Mouse (Mus musculus) midbrain, postnatal 0 days (tissue): ENCODE measurements around the gene 9930022D16Rik. TPM values are rescaled to one million over a fixed set of nuclear protein-coding genes. Genes with fewer than 3 reads are reported as not detected.
A peak's percentile ranks its signal among the peaks of the same experiment; 100 is the strongest.

Source experiments
- ATAC-seq: fragments of 200-750 bp; cut with Nextera tagmentation; 2 replicates; pipeline ENCODE4 v1.8.0; 2017; ENCODE audit warnings: moderate number of reproducible peaks, mild to moderate bottlenecking, moderate TSS enrichment, moderate library complexity; ENCODE audit not compliant: low FRiP score
- DNase-seq: peaks from one replicate; pipeline ENCODE4 v3.0.0-alpha.2; 2015; ENCODE audit warnings: low spot score
- H3K27ac ChIP-seq: fragments of 300-500 bp; sonication (generic); 2 replicates; pipeline ENCODE4 v1.5.1; 2014; ENCODE audit warnings: low read depth, mild to moderate bottlenecking, low read length, mixed read lengths
- H3K27me3 ChIP-seq: fragments of 300-500 bp; sonication (generic); 2 replicates; pipeline ENCODE4 v1.6.1; 2014; ENCODE audit warnings: low read length, control low read depth, mixed read lengths; ENCODE audit not compliant: insufficient read depth
- H3K36me3 ChIP-seq: fragments of 300-500 bp; sonication (generic); 2 replicates; pipeline ENCODE4 v1.6.1; 2014; ENCODE audit warnings: low read length, control low read depth, mixed read lengths; ENCODE audit not compliant: insufficient read depth
- H3K4me1 ChIP-seq: fragments of 300-500 bp; sonication (generic); 2 replicates; pipeline ENCODE4 v1.6.1; 2014; ENCODE audit warnings: mild to moderate bottlenecking, control low read depth, antibody characterized with exemption, low read length, mixed read lengths; ENCODE audit not compliant: insufficient read depth
- H3K4me2 ChIP-seq: fragments of 300-500 bp; sonication (generic); 2 replicates; pipeline ENCODE4 v1.6.1; 2014; ENCODE audit warnings: low read depth, mild to moderate bottlenecking, low read length, mixed read lengths; ENCODE audit not compliant: poor library complexity, severe bottlenecking
- H3K4me3 ChIP-seq: fragments of 300-500 bp; sonication (generic); 2 replicates; pipeline ENCODE4 v1.5.1; 2014; ENCODE audit warnings: low read depth, mild to moderate bottlenecking, low read length, moderate library complexity
- H3K9ac ChIP-seq: fragments of 300-500 bp; sonication (generic); replicated peaks from 2 replicates; pipeline ENCODE4 v1.6.1; 2014; ENCODE audit warnings: mild to moderate bottlenecking, low read length, moderate library complexity, mixed read lengths; ENCODE audit not compliant: poor library complexity, severe bottlenecking
- H3K9me3 ChIP-seq: fragments of 300-500 bp; sonication (generic); 2 replicates; pipeline ENCODE4 v1.6.1; 2016; ENCODE audit warnings: low read length, control low read depth
- CTCF ChIP-seq: IDR thresholded peaks from 2 replicates; pipeline ENCODE4 v1.5.1; 2016; ENCODE audit warnings: antibody characterized with exemption, mild to moderate bottlenecking
- WGBS: fragments of 180-500 bp; shearing (Covaris S2); extraction: QIAGEN DNeasy Blood & Tissue Kit; methylation state at CpG from one replicate; pipeline ENCODE4 v1.1.7; 2014; 5-methylcytosine and 5-hydroxymethylcytosine counted together
- polyA plus RNA-seq: library from polyadenylated mRNA; unstranded; fragments of >200 nt; fragmentation: Nextera tagmentation; extraction: Ambion mirVana; gene quantifications from 2 replicates; pipeline ENCODE4 v1.2.1, GENCODE M21; 2015
- total RNA-seq: library from RNA; depleted of rRNA; stranded (reverse); fragments of >200 nt; gene quantifications from 2 replicates; pipeline ENCODE4 v1.2.3, GENCODE M21; 2014

The 9930022D16Rik gene
- total and polyA plus RNA-seq, 2 experiments from 2014 or later = not detected

GRCm38 (mm10) chr11:109439829-109440340 is 26.2 kb downstream of the 9930022D16Rik start:
- Histone ChIP-seq H3K9me3 (no peaks in the 10 kb centered on the region), H3K27ac (0 out of 2 replicates have a peak overlapping the region, but pooled peaks have one; percentile 4), H3K4me3 (peak overlapping the region; percentile 41), H3K27me3 (no peaks in the 10 kb centered on the region), H3K4me2 (peak overlapping the region; percentile 74), H3K4me1 (0 out of 2 replicates have a peak, but pooled peaks cover 2% of the 10 kb centered on the region), H3K9ac (peak overlapping the region; percentile 48), H3K36me3 (peaks cover 31% of the 10 kb centered on the region)
- 2% methylated on average over 32 of the region's 32 CpGs for WGBS
- ATAC-seq = peak; percentile 60
- DNase-seq = peak; percentile 69
- TF ChIP-seq CTCF = no peak

DNA sequence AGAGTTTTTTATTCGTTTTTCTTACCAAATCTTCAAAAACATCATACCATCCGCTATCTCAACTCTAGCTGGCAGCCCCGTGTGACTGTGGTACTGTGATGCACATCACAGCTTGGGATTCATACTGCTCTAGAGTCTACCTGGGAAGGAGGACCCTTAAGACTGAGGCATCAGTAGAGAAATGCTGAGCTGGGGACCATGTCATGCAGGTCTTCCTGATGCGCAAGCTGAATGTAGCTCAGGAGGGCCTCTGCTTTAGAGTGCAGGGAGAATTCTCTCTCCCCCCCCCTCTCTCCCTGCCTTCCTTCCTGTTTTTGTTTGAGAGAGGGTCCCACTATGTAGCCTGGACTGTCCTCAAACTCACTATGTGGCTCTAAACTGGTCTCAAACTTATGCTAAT is 26.9 kb downstream of the 9930022D16Rik start:
- TF ChIP-seq CTCF = no peak
- no peak overlapping the region for H3K9ac ChIP-seq
- peak overlapping the region; percentile 74 for H3K4me2 ChIP-seq
- 68% methylated on average over 4 of the region's 4 CpGs for WGBS
- H3K27me3 ChIP-seq = no peaks in the 10 kb centered on the region
- DNase-seq = no peak
- H3K4me1 ChIP-seq = 0 out of 2 replicates have a peak, but pooled peaks cover 2% of the 10 kb centered on the region
- no peaks in the 10 kb centered on the region for H3K9me3 ChIP-seq
- H3K27ac ChIP-seq = no peak overlapping the region
- H3K36me3 ChIP-seq = peaks cover 23% of the 10 kb centered on the region
- H3K4me3 ChIP-seq = peak overlapping the region; percentile 41; the same call in 1 of the 2 replicates
- no peak for ATAC-seq

GRCm38 (mm10) chr11:109441119-109441518 is 27.4 kb downstream of the 9930022D16Rik start:
- no peak for ATAC-seq
- H3K4me2 ChIP-seq = no peak overlapping the region
- no peak overlapping the region for H3K27ac ChIP-seq
- peak; percentile 46 for DNase-seq
- H3K4me3 ChIP-seq = no peak overlapping the region
- no peak overlapping the region for H3K9ac ChIP-seq
- TF ChIP-seq CTCF = peak; percentile 72
- no peaks in the 10 kb centered on the region for H3K9me3 ChIP-seq
- 0 out of 2 replicates have a peak, but pooled peaks cover 2% of the 10 kb centered on the region for H3K4me1 ChIP-seq
- H3K27me3 ChIP-seq = no peaks in the 10 kb centered on the region
- WGBS = 57% methylated on average over 3 of the region's 3 CpGs
- peaks cover 18% of the 10 kb centered on the region for H3K36me3 ChIP-seq

GRCm38 (mm10) chr11:109442166-109442730 is 28.5 kb downstream of the 9930022D16Rik start:
- ATAC-seq = no peak
- 66% methylated on average over 5 of the region's 5 CpGs for WGBS
- H3K4me2 ChIP-seq = no peak overlapping the region
- H3K27me3 ChIP-seq = no peaks in the 10 kb centered on the region
- H3K4me3 ChIP-seq = no peak overlapping the region
- H3K27ac ChIP-seq = no peak overlapping the region
- DNase-seq = no peak
- H3K36me3 ChIP-seq = 0 out of 2 replicates have a peak, but pooled peaks cover 7% of the 10 kb centered on the region
- H3K9me3 ChIP-seq = no peaks in the 10 kb centered on the region
- no peak for TF ChIP-seq CTCF
- 0 out of 2 replicates have a peak, but pooled peaks cover 2% of the 10 kb centered on the region for H3K4me1 ChIP-seq
- no peak overlapping the region for H3K9ac ChIP-seq

GRCm38 (mm10) chr11:109443468-109444263 is 29.9 kb downstream of the 9930022D16Rik start:
- no peak overlapping the region for H3K27ac ChIP-seq
- 92% methylated on average over 8 of the region's 8 CpGs for WGBS
- peak; percentile 20; the same call in 1 of the 2 replicates for TF ChIP-seq CTCF
- H3K9me3 ChIP-seq = no peaks in the 10 kb centered on the region
- no peak for DNase-seq
- H3K36me3 ChIP-seq = no peaks in the 10 kb centered on the region
- no peak overlapping the region for H3K4me2 ChIP-seq
- no peaks in the 10 kb centered on the region for H3K27me3 ChIP-seq
- H3K9ac ChIP-seq = no peak overlapping the region
- no peak for ATAC-seq
- no peak overlapping the region for H3K4me3 ChIP-seq
- 0 out of 2 replicates have a peak, but pooled peaks cover 2% of the 10 kb centered on the region for H3K4me1 ChIP-seq
